Mouse (Mus musculus): Measurements from ENCODE around the gene Patj.

GRCm38 (mm10) chr4:98549491-98549890, 153.9 kb downstream of the Patj start:
- TF ChIP-seq CTCF (IDR thresholded peaks at IDR 0.05; ENCODE audit: borderline replicate concordance, insufficient read depth, low read length) (no peak), POLR2A (IDR thresholded peaks at IDR 0.05; ENCODE audit: low read depth, low read length) (no peak)

Measured in embryonic fibroblast, embryonic 13.5 days (primary cell).